Mouse (Mus musculus) frontal cortex, adult (tissue): ENCODE data around the gene Myzap.
A peak's percentile ranks its signal among the peaks of the same experiment; 100 is the strongest.

Source experiments
- ATAC-seq: cut with Nextera tagmentation; 2 replicates; pipeline ENCODE4 v1.9.2; 2017; ENCODE audit warnings: mild to moderate bottlenecking, moderate library complexity, mixed read lengths; ENCODE audit not compliant: low TSS enrichment

Myzap gene

GRCm38 (mm10) chr9:71604914-71605635 is 12.9 kb upstream of the Myzap start:
- no peak for ATAC-seq

- ATAC-seq: no peak
Observed at GRCm38 (mm10) chr9:71599861-71600260, 7.7 kb upstream of the Myzap start.

DNA sequence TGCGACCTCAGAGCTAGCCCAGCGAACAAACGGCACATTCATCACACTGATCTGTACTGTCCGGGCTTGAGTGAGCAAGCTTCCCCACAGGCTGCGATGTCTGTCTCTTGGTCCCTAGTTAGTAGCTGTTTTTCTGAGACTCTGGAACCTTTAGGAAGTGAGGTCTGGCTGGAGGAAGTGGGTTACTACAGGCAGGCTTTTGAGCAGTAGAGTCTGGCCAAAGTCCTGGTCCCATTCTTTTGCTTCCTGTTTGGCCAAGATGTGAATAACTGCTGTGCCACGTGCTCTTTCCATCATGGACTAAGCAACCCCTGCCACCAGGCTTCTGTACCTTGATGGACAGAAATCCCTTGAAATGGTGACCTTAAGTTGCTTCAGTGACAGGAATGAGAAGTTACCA is 4.7 kb upstream of the Myzap start:
- no peak for ATAC-seq

DNA sequence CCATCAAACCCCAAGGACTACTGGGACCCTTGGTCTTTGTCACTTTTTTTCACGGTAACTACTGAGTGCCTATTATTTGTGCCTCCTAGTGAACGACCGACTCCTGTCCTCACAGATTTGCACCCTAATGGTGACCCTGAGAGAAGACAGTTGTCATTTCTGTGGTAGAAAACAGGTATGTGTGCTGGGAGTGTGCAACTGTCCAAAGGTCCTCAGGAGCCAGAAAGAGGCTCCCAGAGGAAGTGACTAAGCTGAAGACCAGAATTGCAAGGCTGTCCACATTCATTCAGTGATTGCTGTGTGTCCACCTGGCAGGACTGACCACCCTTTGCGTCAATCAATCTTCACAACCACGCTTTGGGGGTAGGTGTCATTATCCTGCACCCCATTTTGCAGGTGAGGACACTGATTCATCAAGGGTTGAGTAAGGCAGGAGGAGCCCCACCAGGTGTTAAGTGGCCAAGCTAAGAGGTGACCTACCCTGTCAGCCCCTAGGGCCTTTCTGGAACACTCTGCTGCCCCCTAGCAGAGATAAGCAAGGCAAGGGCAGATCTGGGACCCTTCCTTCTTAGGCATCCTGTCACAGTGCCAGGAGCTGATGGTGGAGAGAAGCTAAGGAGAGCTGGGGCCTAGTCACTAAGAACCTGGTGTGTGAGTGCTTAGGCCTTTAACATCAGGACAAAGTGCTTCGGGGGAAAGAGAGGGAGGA is 571 bp upstream of the Myzap start:
- ATAC-seq: no peak

GRCm38 (mm10) chr9:71591106-71591505 is 1.1 kb downstream of the Myzap start:
- ATAC-seq: no peak

GRCm38 (mm10) chr9:71589771-71590170 is 2.4 kb downstream of the Myzap start:
- ATAC-seq: no peak

DNA sequence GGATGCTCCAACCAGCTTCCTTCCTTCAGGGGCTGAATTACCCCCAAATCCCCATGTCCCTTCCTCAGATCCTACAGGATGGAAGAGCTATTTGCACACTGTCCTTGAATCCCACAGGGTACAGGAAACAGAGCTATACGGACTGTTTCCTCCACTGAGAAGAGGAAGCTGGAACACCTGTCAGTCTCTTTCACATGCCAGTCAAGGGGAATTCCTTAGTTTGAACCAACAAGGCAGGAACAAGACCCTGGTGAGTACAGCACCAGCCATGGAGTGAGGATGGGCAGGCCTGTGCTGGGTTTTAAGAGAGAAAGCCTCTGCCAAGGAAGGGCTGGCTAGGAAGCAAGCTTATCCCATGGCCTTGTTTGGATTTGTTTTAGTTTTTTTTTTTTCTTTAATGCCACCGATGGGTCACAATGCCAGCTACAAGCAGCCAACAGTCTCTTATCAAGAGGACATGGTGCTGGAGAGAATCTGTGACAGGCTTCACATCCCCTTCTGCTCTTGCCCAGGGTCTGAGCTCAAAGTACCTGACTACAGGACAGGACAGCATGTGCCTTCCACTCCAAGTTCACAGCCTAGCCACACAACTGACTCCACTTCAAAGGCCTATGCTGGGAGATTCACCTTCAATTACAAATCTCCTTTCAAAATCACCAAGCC is 3.1 kb downstream of the Myzap start:
- no peak for ATAC-seq

DNA sequence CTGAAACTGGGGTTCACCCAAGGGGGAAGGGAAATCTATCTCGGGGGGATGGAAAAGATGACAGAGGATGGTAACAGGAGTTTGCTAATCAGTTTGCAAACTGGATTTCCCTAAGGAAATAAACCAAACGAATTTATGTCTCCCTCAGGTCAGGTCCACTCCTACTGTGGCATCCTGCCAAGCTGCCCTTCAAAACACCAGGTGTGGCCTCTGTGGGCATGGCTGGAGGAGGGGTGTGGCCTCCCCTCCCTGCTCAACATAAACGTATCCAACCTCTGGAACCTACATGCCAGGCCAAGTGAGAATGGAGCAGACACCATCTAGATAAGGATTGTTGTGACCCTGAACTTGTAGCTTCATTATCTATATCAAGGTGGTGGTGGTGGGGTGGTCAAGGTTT is 5.8 kb downstream of the Myzap start:
- no peak for ATAC-seq

DNA sequence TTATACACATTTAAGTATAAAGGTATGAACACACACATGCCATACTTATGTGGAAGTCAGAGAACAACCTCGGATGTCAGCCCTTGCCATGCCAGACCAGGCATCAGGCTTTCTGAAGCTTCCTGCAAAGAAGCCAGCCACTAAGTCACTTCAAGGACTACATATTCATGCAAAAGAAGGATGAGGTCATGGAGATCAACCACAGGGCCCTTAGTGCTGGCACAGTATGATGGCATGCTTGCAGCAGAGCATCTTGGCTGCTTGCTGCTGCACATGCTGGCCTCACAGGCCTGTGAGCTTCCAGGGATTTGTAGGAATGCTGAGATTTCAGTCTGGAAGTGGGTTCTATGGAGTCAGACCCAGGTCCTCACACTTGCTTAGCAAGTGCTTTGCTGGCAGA is 9.4 kb downstream of the Myzap start:
- ATAC-seq: no peak

- ATAC-seq: no peak
Observed at GRCm38 (mm10) chr9:71578896-71579564, 13.1 kb downstream of the Myzap start.

- ATAC-seq: no peak
Observed at GRCm38 (mm10) chr9:71574440-71574839, 17.7 kb downstream of the Myzap start.

DNA sequence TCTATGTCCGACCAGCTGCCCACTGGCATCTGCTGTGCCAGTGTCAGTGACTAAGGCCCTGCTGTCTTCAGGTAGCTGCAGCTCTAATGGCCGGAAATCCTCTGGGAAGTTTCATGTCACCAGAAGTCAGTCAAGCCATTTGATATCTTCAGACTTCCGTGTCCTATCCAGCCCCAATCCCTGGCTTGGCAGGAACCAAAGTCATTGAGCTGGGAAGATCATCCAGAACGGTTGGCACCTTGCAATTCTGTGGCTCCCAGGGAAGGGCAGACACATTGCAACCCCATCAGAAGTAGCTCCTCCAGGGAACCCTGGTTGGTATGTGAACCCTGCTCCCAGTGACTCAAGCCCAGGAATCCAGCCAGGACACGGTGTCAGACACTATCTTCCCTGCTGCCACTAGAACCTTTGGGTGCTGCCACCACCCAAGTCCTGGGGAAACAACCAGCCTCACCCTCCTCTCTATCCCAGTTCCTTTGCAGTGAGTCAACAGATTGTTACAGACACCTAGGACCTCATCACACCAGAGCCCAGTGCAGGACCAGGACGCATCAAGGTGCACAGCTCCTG is 18.3 kb downstream of the Myzap start:
- no peak for ATAC-seq

DNA sequence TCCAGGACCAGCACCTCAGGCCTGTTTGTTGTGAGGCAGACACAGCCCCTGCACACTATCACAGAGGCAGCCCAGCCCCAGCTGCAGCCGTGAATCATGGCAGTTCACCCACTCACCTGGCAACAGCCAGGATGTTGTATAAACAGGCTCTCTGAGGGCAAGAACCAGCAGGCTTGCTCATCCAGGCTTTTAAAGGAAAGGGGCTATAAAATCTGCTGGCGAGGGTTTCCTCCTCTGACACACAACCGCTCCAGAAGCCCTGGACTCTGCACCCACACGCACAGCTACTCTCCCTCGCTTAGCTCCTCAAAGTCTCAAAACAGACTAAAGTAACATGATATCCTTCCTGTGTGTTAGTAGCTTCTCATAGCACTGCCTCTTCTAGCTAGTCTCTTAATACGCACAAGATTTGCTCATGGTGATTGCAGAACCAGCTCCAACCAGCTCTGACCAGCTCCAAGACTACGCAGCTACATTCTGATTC is 21.0 kb downstream of the Myzap start:
- ATAC-seq: peak; percentile 95

- ATAC-seq: no peak
Observed at GRCm38 (mm10) chr9:71570170-71570569, 22.0 kb downstream of the Myzap start.

GRCm38 (mm10) chr9:71568323-71568942 is 23.7 kb downstream of the Myzap start:
- no peak for ATAC-seq

- no peak for ATAC-seq
Observed at GRCm38 (mm10) chr9:71567391-71567790, 24.8 kb downstream of the Myzap start.

DNA sequence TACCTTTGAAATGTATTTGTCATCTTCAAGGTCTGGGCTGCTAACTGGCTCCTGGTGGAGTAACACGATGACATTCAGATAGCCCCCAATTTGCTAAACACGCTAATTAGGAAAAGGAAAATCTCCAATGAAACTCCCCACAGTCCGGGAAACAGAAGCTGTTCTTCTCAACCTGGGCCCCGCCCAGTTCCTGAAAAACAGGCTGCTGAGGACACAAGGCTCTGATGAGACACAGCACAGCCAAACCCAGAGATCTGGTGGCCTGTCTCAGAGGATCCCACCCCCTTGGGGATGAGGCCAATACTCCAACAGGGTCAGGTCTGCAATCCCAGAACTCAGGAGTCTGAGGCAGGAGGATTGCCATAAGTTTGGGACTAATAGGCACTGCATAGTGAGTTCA is 25.4 kb downstream of the Myzap start:
- ATAC-seq: no peak

GRCm38 (mm10) chr9:71557737-71558136 is 34.4 kb downstream of the Myzap start:
- ATAC-seq: no peak

- no peak for ATAC-seq
Observed at GRCm38 (mm10) chr9:71554001-71554400, 38.2 kb downstream of the Myzap start.

- no peak for ATAC-seq
Observed at GRCm38 (mm10) chr9:71550176-71550575, 42.0 kb downstream of the Myzap start.

GRCm38 (mm10) chr9:71547704-71548275 is 44.4 kb downstream of the Myzap start:
- ATAC-seq: no peak
